Mouse (Mus musculus) ovary, postnatal 36 days (tissue): Measurements from ENCODE around the gene Rps6ka6.
A peak's percentile ranks its signal among the peaks of the same experiment; 100 is the strongest.

ENCODE experiments used
- DNase-seq: peaks from one replicate; pipeline ENCODE4 v3.0.0; 2022; ENCODE audit warnings: low spot score, mixed read lengths

The Rps6ka6 gene

DNA sequence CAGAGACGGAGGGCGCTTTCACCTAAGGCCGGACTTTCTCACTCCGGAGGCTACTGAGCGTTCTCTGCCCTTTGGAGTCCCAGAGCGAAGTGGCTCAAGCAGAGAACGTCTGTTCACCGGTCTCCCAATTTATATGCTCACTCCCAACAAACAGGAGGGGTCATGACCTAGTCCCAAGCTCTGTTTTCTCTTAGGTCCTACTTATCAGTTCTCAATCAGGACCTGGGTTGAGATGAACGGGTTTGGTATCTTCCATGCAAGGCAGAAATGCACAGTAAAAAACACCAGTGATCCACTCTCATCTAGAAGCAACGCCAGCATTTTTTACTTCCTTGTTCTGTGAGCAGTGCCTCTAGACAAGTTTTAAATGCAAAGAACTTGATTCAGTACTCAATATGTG is at the start of gene Rps6ka6:
Gene Rps6ka6, minus strand, starts transcription at position 101 of the 400 bp plus-strand sequence.
- no peak for DNase-seq

- DNase-seq, result no peak
Measured at GRCm38 (mm10) chrX:111577044-111577443, 39.3 kb upstream of the Rps6ka6 start.

GRCm38 (mm10) chrX:111518206-111518605 is 19.6 kb downstream of the Rps6ka6 start:
- no peak for DNase-seq

DNA sequence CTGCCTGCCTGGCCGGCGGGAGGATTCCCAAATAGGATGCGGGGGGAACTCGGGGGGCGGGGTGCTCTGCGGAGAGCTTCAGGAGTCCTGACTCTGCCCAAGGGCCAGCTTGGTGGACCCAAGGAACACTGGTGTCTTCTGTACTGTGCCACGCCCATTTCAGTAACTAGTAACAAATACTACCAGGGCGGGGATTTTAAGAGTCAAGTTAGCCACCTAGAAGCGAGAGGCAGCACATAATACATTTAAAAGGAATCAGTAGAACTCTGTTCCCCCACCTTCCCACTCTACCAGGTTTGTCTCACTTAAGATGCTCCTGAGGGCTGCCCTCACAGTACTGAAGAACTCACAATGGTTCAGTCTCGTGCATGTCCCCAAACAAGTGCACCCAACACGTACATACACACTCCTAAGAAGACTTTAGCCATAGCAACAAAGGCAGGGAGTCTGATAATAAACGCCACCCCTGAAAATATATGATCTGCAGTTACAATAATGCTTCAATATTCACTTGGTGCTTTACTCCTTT is 74.1 kb downstream of the Rps6ka6 start:
- DNase-seq, result no peak

DNA sequence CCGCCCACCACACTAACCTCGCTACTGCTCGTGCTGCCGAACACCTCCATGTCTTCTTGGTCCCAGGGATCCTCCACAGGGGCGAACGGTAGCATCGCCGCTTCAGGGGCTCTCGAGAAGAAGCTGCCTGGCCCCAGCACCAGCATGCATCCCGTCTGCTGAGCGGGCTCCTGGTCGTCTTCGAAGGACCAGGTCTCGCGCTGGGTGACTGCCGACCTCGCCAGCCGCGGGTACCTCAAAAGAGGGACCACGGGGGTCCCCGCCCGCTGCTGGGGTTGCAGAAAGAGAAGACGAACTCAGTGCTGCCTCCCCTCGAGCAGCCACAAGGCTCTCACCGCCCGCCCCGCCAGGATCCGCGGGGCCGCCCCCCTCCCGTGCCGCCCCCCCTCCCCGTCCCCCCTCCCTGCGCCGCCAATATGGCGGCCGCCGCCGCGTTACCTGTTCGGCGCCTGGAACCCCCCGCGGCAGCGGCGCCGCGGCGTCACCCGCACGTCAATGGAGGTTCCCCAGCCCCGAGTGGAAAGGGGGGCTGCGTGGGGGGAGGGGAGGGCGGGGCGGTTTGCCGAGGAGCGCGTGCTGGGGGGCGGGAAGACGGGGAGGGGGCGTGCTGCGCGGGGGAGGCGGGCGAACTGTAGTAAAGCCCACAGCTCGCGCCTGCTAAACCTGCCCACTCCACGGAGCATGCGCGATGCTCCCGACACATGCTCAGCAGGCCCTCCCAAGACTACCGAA is 74.8 kb downstream of the Rps6ka6 start:
- DNase-seq, result peak; percentile 34

GRCm38 (mm10) chrX:111462495-111462832 is 75.3 kb downstream of the Rps6ka6 start:
- no peak for DNase-seq

GRCm38 (mm10) chrX:111462092-111462491 is 75.7 kb downstream of the Rps6ka6 start:
- no peak for DNase-seq

DNA sequence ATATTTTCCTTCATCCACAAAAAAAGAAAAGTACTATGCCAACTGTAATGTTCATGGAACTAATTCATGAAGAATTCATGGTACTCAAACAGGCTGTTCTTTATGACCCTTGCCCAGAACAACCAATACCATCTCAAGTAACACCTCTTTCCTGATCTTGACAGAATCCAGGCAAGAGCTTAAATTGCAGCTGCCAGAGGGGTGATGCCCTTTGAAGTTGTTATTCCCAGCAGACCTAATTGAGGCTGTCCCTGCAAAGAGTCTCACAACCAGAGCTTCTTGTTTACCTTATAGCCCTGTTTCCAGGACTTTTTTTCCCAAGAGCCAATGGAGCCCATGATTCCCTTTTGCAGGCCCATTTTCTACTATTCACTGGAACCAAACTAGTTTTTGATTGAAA is 77.6 kb downstream of the Rps6ka6 start:
- DNase-seq, result no peak

DNA sequence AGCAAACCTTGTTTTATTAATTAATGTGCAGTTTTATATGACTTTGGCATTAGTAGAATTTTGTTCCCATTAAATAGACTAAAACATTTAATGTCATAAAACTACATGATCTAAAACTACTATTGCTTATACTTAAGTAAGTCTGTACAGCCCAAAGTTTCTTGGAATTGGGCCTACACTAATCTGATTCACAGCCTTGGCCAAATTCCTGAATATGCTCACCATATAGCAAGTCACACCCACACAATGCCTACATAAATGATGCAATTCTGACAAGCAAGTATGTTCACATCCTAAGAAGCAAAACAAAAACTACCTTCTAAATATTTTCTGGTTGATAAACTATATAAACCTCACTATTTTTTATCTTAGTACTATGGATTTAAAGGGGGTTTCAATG is 101.2 kb downstream of the Rps6ka6 start:
- DNase-seq, result no peak

- DNase-seq, result no peak
Measured at GRCm38 (mm10) chrX:111414775-111415174, 123.0 kb downstream of the Rps6ka6 start.

- DNase-seq, result no peak
Measured at GRCm38 (mm10) chrX:111404816-111405215, 132.9 kb downstream of the Rps6ka6 start.

GRCm38 (mm10) chrX:111377020-111377419 is 160.7 kb downstream of the Rps6ka6 start:
- DNase-seq, result no peak

DNA sequence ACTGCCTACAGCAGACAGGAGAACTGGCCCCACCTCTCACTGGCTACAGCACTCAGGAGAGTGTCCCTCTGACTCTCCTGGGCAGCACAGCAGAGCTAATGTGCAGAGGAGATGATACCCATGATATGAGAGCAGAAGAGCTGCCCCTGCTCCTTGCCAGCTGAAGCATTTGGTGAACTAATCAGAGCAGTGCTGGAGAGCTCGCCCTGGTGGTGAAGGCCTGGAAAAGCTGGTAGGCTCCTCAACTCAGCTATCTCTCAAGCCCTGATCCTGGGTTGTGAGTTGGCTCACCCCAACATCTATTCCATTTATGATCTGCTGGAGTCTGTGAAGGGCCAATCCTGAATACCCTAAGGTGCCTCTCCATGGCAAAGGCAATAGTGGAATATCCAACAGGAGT is 163.6 kb downstream of the Rps6ka6 start:
- DNase-seq, result no peak
